Mouse (Mus musculus) gastrocnemius, adult 8-10 months (tissue): Measurements from ENCODE around the gene Ngrn. TPM values are rescaled to one million over a fixed set of nuclear protein-coding genes. Genes with fewer than 3 reads are reported as not detected.
A peak's percentile ranks its signal among the peaks of the same experiment; 100 is the strongest.

Experiments
- DNase-seq, 2 experiments: peaks; one replicate each; pipeline ENCODE4 v3.0.0; 2022; ENCODE audit warnings: low spot score in 2 of 2
- total RNA-seq, 4 experiments: library from RNA; stranded (reverse); gene quantifications; 2 replicates each; pipeline ENCODE4 v1.2.4; 2022

Gene Ngrn
- total RNA-seq, 4 experiments from 2014 or later = 22.8 to 25.3 (median 24.9) TPM

DNA sequence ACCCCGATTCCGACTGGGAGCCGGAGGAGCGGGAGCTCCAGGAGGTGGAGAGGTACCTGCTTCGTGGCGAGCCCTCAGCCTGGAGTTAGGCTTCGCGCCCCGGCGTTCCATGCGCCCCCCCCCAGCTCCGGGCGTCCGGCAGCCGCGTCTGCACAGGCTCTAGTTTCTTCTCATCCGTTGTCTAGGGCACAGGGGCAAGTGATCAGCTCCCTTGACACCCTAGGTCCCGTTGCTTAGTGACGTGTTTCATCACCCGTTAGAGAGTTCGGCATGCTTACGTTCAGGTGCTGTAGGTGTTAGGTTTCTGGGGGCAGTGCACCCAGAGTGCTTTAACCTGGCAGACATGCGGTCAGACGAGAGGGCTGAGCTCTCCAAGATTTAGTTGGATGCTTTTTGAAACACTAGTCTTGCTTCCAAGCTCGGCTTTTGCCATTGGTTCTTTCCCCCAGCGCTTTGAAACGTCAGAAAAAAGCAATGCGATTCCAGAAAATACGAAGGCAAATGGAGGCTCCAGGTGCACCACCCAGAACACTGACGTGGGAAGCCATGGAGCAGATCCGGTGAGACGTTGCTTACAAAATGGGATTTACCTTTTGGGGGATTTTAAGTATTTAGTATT, 466 bp downstream of the Ngrn start:
- no peak for DNase-seq

GRCm38 (mm10) chr7:80264606-80265005, 3.6 kb downstream of the Ngrn start:
- no peak for DNase-seq

GRCm38 (mm10) chr7:80267764-80268163, 6.7 kb downstream of the Ngrn start:
- DNase-seq = no peak

GRCm38 (mm10) chr7:80268897-80269750, 8.1 kb downstream of the Ngrn start, which contains the start of gene Vps33b:
Vps33b (plus strand) TSS chr7:80269649.
- peak; percentile 90 to 91 for DNase-seq

GRCm38 (mm10) chr7:80269751-80270255, 8.8 kb downstream of the Ngrn start:
- no peak for DNase-seq

DNA sequence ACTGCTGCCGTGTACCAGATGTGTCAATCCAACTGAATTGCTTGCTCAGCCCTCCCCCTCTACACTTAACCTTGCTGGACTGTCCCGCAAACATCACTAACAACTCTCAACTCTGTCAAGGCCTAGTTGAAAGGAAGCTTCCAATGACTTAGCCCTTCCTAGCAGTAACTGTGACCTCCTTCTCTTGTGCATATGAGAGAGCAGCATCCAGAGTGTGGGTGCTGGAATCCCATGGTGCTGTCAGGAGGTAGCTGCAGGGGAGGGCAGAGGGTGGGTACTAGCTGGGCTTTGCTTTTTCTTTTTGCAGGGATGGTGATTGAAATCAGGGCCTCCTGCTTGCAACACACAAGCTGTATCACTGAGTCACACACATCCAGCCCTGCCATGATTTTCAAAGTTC, 12.4 kb downstream of the Ngrn start:
- no peak for DNase-seq

- no peak for DNase-seq
These were observed 15.4 kb downstream of the Ngrn start for GRCm38 (mm10) chr7:80276374-80276773.

DNA sequence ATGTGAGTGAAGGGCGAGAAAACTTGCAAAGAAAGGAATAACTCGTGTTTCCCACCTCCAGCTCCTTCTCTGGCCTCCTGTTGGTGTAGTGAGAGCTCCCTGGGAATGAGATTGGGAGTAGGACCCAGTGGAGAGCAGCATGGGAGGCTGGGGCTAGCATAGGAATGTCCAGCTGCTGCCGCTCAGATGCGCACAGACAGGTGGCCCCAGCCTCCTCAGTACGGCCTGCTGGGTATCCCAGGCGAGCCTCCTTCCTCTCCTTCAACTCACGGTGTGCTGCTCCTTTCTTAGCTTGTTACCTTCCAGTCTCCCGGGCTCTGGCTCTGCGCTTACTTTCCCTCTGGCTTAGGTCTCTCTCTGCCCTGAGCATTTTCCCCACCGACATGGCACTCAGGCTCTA, 19.0 kb downstream of the Ngrn start:
- DNase-seq = no peak

GRCm38 (mm10) chr7:80280998-80281397, 20.0 kb downstream of the Ngrn start:
- DNase-seq = no peak

- no peak for DNase-seq
These were observed 20.6 kb downstream of the Ngrn start for GRCm38 (mm10) chr7:80281646-80282045.

DNA sequence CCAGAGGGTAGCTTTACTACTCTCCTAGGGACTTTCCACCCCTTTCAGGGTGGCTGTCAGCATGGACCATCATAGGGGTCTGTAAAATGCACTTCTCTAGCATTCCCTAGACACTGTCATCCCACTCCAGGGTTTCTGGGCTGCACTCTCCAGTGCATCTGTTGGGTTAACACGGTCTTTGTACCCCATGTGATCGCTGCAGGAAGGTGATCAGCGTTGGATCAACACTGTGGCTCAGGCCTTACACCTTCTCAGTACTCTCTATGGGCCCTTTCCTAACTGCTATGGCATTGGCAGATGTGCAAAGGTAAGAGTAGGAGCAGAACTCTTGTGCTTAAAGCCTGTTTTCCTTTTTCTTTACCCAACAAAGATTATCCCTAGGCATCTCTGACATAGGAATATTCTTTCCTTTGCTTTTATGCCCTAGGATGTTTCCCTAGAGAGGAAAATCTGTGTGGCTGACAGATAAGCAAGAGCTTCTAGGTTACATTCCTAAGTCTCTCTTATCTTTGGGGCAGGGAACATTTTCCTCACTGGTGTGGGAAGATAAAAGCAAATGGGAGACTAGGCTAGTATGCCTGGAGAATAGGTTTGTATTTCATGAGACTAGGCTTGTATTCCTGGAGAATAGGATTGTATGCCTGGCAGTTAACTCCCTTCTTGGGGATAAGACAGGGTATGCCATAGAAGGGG, 22.4 kb downstream of the Ngrn start:
- DNase-seq = no peak

DNA sequence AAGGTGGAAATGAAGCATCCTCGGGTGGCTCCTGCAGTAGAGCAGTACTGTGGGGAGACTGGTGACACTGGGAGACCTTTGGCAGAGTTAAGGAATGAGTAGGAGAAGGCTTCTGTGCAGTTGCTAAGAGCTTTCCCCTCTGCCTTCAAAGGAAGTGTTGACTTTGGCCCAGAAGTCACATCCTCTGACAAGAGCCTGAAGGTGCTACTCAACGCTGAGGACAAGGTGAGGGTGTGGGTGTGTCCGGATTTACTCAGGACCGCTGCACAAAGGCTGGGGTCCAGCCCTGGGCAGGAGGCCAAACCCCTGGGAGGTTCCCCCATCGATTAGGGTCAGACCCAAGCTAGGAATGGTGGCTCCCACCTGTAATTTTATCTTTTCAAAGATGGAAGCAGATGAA, 23.4 kb downstream of the Ngrn start:
- DNase-seq = no peak

GRCm38 (mm10) chr7:80285725-80286124, 24.7 kb downstream of the Ngrn start:
- no peak for DNase-seq

DNA sequence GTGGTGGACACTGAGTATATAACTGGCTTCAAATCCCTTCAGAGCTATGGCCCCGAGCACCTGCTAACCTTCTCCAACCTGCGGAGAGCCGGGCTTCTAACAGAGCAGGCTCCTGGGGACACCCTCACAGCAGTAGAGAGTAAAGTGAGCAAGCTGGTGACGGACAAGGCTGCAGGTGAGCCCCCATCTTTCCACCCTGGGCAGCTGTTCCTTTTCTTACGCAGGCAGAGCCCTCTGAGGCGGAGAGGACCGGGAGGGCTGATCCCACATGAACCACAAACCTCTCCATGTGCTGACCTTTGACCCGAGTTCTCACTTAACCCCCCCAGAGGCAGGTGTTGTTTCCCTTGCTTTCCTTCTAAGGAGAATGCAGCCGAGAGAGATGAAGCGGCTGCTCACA, 26.7 kb downstream of the Ngrn start:
- no peak for DNase-seq

GRCm38 (mm10) chr7:80294062-80294763, 33.2 kb downstream of the Ngrn start, which contains the start of gene Prc1:
Prc1 (plus strand) TSS chr7:80294450.
- peak; percentile 96 to 97 for DNase-seq

GRCm38 (mm10) chr7:80294764-80295648, 34.0 kb downstream of the Ngrn start:
- DNase-seq = no peak

GRCm38 (mm10) chr7:80296462-80296861, 35.4 kb downstream of the Ngrn start:
- no peak for DNase-seq

DNA sequence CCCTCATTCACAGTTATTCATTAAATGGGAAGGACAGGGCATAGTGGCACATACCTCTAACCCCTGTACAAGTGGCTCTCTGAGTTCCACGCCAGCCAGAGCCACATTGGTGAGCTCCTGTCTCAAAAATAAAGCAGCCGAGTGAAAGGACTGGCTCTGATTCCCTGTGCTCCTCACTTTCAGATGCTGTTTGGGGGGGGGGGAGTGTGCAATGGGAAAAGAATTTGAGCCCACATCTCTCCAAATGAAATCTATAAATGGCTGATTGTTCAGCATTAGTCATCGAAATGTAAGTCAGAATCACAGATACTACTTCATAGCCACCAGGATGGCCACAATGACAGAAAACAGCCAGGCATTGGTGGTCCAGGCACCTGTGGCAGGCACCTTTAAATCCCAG, 36.0 kb downstream of the Ngrn start:
- DNase-seq = no peak

DNA sequence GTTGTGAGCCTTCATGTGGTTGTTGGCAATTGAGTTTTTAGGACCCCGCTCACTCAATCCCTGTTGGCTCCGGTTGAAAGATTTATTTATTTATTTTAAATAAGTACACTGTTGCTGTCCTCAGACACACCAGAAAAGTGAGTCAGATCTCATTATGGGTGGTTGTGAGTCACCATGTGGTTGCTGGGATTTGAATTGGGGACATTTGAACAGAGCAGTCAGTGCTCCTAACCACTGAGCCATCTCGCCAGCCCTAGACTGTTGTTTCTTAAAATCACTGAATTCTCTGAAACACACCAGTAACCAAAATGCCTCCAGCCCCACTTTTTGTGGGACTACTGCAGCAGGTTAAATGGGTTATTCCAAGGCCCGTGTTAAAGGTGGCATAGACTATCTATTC, 37.7 kb downstream of the Ngrn start:
- no peak for DNase-seq

DNA sequence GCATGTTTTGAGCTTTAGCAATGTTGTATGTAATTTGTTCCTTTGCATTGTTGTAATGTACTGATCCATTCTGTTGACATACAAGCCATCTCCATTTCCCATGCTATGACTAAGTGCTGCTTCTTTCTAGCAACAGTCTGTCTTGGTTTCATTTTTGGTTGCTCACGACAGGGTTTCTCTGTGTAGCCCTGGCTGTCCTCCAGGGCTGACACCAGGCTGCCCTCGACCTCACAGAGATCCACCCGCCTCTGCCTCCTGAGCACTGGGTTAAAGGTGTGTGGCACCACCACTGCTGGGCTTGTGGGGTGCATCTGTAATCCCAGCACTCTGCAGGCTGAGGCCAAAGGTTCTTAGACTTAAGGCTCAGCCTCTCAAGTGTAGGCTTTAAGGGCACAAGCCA, 38.6 kb downstream of the Ngrn start:
- DNase-seq = no peak
